Mouse (Mus musculus) CH12.LX (cell line): ENCODE results near the gene Mettl21c.

ENCODE experiments used
- CTCF ChIP-seq, 2 experiments: IDR thresholded peaks in 1 of 2; conservative IDR thresholded peaks in 1 of 2; 2 replicates each; pipeline ENCODE4 v1.5.1; 2011 to 2012; ENCODE audit warnings: low read depth in 2 of 2, low read length in 2 of 2, improper control_type of control experiment in 1 of 2, inconsistent platforms in 1 of 2, mild to moderate bottlenecking in 1 of 2, moderate library complexity in 1 of 2
- TCF12 ChIP-seq: IDR thresholded peaks from 2 replicates; pipeline ENCODE4 v1.6.1; 2014; ENCODE audit warnings: low read depth, mild to moderate bottlenecking, inconsistent platforms, low read length, improper control_type of control experiment

GRCm38 (mm10) chr1:44015556-44015955, 4.3 kb downstream of the Mettl21c start:
- TF ChIP-seq TCF12 (no peak), CTCF (conservative IDR thresholded peaks at IDR 0.05 in 1 of 2, IDR thresholded peaks at IDR 0.05 in 1 of 2; ENCODE audit: low read depth in 2 of 2, low read length in 2 of 2) (no peak)
